Mouse (Mus musculus) cortical plate, adult 2 months (tissue): ENCODE measurements at regions not wholly inside any gene's neighbourhood (a gene's known extent, or its start where the extent isn't known, plus 50 kb on each side); places are given as distances from the start of the nearest gene placed in this dataset.

Experiments
- CTCF ChIP-seq: fragments of 200-500 bp; IDR thresholded peaks from 2 replicates; pipeline ENCODE4 v1.5.1; 2011; ENCODE audit warnings: mild to moderate bottlenecking, control low read depth, low read length; ENCODE audit not compliant: insufficient read depth; ENCODE audit errors: extremely low read depth
- POLR2A ChIP-seq: fragments of 200-500 bp; IDR thresholded peaks from 2 replicates; pipeline ENCODE4 v1.6.1; 2011; ENCODE audit warnings: mild to moderate bottlenecking, low read length, control low read depth; ENCODE audit not compliant: insufficient read depth; ENCODE audit errors: extremely low read depth

DNA sequence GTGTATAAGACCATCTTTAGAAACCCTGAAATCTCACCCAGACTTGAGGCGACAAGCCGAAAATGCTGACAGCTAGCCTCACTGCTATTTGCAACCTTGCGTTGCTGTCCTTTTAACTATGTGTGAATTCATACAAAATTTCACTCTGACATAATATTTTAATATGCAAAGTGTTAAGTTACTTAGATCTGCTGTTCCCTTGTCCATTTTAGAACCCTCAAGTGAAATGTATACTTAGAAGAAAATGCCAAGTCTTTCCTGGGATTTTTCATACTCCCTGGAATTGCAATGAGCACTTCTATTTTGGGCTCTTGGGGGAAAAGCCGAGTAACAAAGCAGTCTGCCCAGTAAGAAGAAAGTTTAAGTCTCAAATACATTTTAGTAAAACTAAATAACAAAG is 150.0 kb upstream of the Cttnbp2 start:
- TF ChIP-seq CTCF = no peak
- no peak for TF ChIP-seq POLR2A
